Mouse (Mus musculus) liver, adult 2 months (tissue): ENCODE measurements at regions not wholly inside any gene's neighbourhood (a gene's known extent, or its start where the extent isn't known, plus 50 kb on each side); places are given as distances from the start of the nearest gene placed in this dataset.

ENCODE experiments used
- CTCF ChIP-seq: fragments of 200-500 bp; IDR thresholded peaks from 2 replicates; pipeline ENCODE4 v1.5.1; 2011; ENCODE audit warnings: low read depth, low read length, control low read depth
- POLR2A ChIP-seq: fragments of 200-500 bp; IDR thresholded peaks from 2 replicates; pipeline ENCODE4 v1.6.1; 2011; ENCODE audit warnings: low read length, control low read depth; ENCODE audit not compliant: insufficient read depth; ENCODE audit errors: extremely low read depth

DNA sequence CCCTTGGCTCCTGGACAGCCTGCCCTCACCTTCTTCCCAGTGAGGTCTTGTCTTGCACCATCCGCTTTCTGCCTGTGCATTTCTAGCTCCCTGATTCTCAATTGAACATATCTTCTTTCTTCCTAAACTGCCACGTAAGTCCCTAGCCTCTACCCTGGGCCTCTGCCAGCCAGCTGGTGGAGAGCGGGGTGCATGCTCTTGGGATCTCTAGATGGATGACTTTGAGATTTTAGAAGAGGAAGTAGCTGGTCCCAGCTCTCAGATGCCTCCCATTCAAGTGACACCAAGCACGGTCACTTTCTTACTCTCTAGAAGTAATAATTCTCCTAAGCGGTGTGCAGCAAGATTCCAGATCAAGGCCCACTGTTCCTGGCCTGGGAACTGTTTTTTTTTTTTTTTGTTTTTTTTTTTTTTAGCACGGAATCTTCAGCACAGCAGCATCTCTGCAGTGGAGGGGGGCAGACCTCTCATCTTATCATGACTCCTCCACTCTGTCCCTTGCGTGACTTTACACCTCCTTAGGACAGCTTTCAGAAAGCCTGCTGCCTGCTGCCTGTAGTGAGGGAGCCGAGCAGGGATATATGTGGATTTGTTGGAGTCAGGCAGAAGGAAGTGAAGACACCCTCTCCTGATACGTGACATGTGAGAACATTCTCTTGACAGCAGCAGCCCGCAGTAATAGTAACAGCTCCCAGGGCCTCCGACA, 453.6 kb upstream of the Zmiz1 start:
- TF ChIP-seq POLR2A: no peak
- TF ChIP-seq CTCF: no peak
